Mouse (Mus musculus) frontal cortex, adult 2 months (tissue): ENCODE results near the gene AI467606. TPM values are rescaled to one million over a fixed set of nuclear protein-coding genes. Genes with fewer than 3 reads are reported as not detected.
A peak's percentile ranks its signal among the peaks of the same experiment; 100 is the strongest.
"Not testable (repeated sequence)": the region's sequence is repeated elsewhere in the genome, so short reads cannot be mapped to it uniquely, and the experiment has no call there.

ENCODE experiments used
- DNase-seq, 2 experiments: peaks; one replicate each; pipeline ENCODE4 v3.0.0; 2022; ENCODE audit warnings: low spot score in 1 of 2; ENCODE audit errors: extremely low spot score in 1 of 2
- polyA plus RNA-seq: library from polyadenylated mRNA; depleted of rRNA; stranded (reverse); fragments of >200 nt; gene quantifications from 2 replicates; pipeline ENCODE4 v1.2.3, GENCODE M21; 2012; rRNA removed

AI467606 gene
- polyA plus RNA-seq: 2.3 and 2.9 TPM in 2 replicates

DNA sequence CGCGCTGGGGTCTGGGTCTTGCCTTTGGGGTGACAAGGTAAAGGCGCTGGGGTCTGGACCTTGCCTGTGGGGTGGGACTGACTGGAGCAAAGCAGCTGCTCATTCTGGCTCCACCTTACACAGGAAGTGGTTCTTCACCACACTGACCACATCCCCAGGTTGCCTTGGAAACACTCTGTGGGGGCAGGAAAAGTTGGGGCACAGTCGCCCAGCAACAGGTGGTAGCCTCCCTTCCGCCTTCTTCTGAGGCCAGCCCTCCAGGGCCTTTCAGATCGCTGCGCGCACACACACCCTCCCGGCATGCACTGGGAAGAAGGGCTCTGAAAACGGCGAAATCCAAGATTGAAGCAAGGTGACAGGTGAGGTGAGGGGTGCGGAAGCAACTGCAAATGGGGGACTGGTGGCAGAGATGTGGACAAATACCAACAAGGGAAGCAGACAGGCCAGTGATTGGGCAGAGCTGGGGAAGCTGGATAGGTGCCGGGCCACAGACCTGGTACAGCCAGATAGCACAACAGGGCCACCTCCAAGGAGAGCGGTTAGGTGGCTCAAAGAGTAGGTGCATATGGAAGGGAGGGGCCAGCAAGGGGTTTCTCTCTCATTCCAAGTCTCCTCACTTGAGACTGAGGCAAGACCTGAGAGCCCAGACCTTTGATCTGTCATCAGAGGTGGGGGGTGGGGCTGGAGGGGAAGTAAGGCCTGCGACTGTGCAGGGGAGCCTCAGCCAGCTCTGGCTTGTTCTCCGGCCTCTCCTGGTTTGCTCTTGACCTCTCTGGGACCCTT lies at the start of gene AI467606:
Gene AI467606 (plus strand): TSS at position 246 of the 783 bp plus-strand sequence.
- no peak for DNase-seq

DNA sequence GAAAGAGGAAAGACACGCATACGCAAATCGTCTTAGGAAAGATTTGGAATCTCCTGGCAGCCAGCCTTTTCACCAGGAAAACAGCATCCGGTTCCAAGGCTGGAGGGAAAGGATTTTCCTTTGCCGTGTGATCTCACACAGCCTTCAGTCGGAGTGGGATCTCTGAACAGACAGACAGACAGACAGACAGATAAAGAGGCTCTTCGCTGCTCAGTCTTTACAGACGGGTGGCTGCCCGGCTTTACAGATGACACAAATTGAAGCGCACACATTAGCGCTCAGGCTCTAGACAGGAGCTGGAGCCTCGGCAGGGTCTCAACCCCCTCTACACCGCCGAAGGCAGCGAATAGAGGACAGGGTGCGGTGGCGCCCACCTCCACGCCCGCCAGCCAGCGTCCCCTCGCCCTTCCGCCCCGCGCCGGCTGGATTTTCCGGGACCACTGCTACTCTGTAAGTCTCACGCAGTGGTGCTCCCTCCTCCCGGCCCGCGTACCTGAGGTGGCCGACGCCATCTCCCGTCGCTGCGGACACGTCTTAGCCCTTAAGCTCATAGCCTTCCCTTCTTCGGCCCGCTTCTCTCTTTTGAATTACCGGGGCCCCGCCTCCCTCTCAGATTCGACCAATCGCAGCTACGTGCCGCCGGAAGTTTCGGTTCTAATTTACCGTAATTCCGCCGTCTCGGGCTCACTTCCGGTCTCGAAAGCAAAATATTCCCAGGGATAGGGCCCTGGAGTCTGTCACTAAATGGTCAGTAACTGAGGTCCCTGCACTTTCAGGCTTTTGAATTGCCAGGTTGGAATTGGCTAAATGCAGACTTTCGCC lies 49.1 kb upstream of the AI467606 start, which contains the start of gene Kif22:
Gene Kif22 (minus strand): TSS at position 621 of the 822 bp plus-strand sequence.
- peak; percentile 72 to 94 for DNase-seq

DNA sequence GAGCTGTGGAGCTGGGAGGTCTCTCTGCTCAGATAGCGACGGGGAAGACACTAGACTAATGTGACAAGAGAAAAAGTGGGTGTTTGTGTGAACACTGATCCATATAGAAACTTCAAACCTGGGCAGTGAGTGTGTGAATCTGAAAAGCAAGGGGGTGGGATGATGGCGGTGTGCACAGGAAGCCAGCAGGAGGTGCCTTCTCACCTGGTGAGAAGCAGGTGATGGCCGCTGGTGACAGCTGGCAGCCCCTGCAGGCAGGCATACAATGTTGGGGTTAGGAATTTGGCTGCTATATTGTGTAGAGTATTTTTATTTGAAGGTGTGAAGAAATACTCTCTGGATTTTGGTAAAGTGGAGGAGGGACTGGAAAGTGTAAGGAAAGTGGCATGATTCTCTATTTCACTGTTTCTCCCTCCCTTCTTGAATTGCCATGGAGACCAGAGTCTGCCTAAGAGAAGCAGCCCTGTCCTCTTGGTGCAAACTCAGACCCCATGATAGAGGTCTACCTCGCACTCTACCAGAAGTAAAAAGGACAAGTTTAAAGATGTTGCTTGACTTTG lies 36.1 kb upstream of the AI467606 start:
- peak in 1 of 2 experiments; percentile 28 for DNase-seq

DNA sequence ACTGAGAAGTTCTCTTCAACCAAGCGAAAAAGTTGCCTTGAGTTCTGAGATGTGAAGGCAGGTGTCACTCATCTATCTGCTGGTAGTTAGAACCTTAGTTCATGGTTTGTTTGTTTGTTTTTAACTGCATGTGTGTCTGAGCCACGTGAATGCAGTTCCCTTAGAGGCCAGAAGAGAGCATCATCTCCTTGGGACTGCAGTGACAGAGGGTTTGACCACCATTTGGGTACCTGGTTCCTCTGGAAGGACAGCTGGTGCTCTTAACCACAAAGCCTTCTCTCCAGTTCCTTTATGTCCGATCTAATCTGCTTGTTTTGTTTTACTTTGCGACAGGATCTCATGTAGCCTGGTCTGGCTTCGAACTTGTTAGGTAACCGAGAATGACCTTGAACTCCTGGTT lies 25.6 kb upstream of the AI467606 start:
- no peak for DNase-seq

DNA sequence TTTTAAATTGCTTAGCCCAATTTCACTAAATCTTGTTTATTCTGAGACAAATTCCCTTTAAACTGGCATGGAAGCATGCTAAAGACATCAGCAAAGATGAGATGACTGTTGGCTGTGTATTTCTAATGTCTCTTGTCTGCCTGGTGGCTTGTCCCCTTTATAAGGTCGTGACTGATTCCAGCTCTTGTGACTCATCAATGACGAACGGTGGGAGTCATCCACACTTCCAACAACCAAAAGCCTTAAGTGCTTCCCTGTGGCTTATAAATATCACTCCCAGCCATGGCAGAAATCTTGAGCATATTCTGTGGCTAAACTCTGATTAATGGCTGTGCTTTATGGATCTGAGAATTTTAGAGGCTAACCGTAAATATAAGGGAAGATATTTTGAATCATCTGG lies 24.8 kb upstream of the AI467606 start:
- DNase-seq: no peak

DNA sequence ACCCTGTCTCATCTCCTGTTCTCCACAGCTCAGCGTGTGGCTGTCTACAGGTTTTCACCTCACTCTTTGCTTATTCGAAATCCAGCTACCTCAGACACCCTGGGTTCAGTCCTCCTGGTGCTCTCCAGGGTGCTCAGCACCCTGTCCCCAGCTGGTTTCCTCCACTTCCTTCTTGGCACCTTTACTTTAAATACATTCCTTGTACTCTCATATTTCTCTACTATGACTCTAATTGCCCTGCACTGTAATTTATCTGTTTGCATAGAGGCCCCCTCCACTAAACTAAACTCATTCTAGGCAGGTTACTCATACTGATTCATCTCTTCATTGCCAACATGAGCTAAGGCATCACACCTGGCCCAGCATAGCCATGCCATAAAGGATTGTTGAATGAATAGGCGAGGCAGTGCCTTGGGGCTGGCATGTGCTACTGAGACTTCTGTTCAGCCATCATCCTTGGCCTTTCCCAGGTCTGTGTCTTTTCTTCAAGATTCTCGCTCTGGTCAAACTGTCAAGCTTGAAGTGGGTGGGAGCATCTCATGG lies 20.2 kb upstream of the AI467606 start:
- no peak for DNase-seq

DNA sequence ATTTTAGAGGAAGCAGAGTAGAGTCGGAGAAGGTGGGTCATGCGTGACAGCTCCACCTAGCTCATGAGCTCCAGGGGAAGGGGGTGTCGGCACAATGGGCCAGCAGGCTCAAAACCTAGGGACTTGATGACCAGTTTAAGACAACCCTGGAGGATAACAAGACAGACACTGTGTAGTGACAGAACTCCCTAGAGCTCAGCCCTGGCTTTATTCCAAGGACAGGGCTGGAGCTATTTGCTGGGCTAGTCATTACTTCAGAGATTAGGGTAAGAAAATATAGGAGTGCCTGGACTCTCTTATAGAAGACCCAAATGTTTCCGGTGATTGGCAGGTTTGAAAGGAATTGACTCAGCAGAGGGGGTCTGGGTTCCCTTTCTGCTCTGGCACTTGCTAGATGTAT lies 17.9 kb upstream of the AI467606 start:
- no peak for DNase-seq

DNA sequence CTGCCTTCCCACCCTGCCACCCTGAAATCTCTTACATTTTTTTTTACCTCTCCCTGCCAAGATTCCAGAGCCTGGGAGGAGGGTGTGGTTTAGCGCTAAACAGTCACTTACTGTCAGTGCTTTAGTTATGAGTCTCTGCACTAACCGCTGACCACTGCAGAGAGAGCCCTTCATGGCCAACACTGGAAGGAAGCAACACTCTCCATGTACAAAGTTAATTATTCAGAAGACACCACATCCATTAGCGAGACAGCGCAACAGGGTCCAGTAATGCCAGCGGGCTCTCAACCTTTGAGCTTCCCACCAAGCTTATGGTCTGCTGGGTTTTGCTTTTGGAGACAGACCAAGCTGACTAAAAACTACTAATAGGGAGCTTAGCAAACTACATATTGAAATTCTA lies 15.0 kb upstream of the AI467606 start:
- no peak for DNase-seq

DNA sequence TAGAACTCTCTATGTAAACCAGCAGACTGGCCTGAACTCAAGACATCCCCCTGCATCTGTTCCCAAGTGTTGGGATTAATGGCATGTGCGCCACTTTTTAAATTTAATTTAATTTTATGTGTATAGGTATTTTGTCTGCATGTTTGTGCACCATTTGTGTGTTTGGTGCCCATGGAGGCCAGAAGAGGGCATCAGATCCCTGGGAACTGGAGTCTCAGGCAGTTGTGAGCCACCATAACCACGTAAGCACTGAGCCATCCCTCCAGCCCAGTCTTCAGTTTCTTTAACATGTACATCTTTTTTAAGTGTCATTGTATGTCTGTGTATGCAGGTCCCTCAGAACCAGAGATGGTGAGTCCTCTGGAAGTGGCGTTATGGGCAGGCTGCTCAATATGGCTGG lies 13.5 kb upstream of the AI467606 start:
- no peak for DNase-seq

DNA sequence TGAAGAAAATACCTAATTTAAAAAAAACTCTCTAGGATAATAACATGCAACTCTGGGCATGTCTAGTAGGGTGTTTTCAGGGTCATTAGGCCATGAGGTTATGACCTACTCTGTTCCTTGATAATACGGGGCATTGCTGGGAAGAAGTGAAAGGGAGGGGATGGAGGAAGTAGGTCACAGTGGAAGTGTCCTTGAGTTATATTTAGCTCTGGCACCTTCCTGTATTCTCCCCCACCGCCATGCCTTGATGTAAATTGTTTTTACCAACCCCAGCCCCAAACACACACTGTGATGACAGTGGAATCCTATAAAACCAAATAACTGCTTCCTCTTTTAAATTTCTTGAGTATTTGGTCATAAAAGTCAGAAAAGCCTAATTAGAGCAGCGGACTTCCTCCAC lies 11.1 kb upstream of the AI467606 start:
- DNase-seq: no peak

DNA sequence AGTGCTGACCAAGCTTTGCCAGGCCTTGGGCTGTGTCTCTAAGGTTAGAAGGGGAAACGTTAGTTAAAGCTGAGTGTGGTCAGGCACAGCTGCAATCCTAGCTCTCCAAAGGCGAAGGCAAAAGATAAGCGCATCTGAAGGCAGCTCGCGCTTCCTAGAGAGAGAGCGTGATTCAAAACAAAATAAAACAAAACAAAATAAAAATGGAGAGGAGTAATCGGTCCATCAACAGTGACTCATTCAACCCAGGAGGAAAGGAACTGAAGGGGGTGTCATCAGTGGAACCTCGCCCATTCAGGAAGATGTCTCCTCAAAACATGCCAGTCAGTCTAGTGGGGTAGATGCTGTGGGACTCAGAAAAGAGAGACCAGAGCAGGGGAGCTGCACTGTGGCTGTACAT lies 8.9 kb upstream of the AI467606 start:
- DNase-seq: no peak

DNA sequence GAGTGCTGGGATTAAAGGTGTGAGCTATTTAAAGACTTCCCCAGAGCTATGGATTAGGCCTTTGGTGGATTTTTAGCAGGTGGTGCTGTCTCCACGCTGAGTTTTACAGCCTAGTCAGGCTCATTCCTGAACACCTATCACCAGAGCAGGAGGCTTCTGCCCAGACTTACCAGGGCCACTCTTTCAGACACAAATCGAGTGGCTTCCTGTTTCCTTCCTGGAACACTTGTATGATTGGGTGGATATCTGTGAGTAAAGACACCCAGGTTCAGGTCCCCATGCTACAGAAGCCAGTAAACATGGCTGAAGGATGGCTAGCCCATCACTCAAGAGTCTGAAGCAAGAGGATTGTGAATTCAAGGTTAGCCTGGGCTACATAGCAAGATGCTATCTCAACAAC lies 8.2 kb upstream of the AI467606 start:
- no peak for DNase-seq

DNA sequence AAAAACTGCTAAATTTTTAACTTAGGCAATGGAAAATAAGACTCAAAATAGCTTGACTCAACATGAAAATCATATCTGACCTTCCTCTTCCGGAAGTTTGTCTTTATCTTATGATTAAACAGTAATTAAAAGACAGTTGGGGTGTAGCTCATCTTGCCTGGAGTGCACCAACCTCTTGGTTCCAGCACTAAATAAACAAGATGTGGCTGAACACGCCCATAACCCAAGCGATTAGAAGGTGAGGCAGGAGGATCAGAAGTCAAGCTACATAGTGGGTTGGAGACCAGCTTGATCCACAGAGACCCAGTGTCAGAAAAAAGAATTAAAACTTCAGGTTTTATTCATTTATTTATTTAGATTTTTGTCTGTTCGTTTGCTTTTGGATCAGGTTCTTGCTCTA lies 7.5 kb upstream of the AI467606 start:
- DNase-seq: no peak

DNA sequence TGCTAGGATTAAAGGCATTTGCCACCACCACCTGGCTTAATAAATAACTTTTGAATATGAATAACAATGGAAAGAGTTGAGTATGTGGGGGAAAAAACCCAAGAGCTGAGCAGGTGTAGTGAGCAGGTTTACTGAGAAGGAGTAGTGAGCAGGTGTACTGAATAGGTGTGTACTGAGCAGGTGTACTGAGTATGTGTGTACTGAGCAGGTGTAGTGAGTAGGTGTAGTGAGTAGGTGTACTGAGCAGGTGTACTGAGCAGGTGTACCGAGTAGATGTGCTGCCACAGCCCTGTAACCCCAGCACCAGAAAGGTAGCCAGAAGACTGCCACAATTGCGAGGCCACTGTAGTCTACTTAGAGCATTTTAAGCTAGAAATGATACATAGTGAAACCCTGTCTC lies 6.4 kb upstream of the AI467606 start:
- no peak for DNase-seq

DNA sequence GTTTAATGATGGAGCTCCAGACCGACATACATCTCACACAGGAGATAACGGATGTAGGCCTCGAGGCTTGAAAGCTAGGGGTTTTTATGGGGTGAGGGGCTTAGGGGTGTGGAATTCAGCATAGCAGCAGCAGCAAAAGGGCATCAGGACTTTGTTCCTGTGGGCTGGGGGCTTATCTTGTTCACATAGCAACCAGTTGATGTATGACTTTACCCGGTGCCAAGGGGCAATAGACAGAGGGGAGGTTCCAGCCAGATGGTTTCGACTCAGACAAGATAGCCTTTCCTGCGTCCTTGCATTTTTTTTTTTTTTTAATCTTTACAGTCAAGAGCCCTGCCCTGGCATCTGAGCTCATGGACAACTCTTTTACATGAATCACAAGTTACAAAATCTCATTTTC lies 5.4 kb upstream of the AI467606 start:
- not testable (repeated sequence) for DNase-seq

DNA sequence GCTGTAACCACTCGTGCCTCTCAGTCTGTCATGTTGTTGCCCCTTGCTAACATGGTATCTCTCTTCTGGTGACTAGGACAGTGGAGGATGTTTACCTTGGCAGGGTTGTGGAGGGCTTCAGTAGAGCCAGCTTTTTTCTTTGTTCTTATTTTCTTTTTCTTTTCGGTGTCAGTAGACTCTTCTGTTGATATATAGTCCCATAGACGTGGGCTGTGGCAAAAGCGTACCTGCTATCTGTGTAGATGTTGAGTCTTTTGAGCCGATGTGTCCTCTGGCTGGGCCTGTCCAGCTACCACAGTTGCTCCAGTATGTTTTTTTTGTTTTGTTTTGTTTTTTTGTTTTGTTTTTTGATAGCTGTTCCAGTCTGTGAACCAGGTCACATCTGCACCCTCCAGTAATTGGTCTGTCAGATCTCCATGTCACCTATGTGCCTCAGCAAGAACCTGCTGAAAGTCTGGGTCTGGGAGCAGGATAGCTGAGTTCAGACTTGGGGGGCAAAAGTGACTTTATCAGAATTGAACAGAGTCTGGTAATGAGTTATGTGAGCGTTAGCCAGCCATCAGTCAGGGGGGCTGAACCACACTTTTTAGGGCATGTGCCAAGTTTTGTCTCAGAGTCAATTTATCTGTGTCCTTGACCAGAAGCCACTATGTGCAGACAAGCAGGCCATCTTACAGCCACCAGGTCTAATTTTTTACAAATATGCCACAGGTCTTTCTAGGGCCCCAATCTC lies 3.7 kb upstream of the AI467606 start, which contains the start of gene Zg16:
Gene Zg16 (minus strand): TSS at position 51 of the 733 bp plus-strand sequence.
- not testable (repeated sequence) for DNase-seq

DNA sequence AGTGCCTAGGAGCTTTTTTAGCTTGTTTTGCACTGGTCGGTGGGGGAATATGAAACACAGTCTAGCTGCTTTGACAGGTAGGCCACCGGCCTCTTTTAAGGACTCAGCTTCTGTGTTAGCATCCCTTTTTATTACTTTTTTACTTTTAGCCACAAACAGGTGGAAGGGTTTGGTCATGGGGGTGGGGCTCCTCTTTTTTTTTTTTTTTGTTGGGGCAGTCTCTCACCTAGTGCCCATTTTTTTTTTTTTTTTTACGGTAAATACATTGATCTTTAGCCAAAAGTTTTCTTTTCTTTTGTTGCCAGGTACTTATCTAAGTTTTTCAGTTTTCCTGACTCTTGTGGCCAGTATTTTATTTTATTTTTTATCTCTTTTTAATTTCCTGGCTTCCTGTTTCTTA lies 3.1 kb upstream of the AI467606 start:
- no peak for DNase-seq

DNA sequence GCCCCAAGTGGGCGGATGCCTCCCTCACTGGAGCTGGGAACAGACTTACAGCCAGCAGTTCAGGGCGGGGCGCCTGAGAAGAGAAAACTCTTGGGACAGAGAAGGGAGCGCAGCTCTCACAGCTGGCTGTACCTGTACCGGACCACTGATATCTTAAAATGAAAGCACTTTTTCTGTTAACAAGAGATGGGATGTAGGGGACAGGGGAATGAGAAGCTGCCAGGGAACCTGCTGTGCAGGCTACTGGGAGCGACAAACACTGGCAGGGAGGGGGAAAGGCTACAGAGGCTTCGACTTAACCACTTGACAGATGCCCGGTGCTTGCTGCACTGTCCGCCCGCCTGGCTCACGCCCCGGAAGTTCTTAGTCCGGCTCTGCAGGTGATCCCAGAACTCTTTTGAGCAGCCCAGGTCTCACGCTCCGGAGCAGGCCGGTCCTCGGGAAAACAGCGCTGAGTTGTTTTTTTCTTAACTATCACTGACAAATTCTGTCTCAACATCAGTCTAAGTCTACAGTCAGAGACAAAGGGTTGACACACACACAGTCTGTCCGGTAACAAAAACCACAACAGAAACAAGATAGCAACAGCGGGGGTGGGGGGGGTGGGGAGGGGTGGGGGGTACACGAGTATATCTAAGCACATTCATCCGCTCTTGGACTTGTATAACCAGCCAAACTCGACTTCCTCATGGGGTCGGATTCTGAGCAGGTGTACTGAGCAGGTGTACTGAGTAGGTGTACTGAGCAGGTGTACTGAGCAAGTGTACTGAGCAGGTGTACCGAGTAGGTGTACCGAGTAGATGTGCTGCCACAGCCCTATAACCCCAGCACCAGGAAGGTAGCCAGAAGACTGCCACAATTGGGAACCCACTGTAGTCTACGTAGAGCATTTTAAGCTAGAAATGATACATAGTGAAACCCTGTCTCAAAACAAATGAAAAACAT lies 2.0 kb upstream of the AI467606 start:
- no peak for DNase-seq
